Mouse (Mus musculus) left cerebral cortex, postnatal 36 days (tissue): ENCODE measurements at regions not wholly inside any gene's neighbourhood (a gene's known extent, or its start where the extent isn't known, plus 50 kb on each side); places are given as distances from the start of the nearest gene placed in this dataset.

Experiments used
- DNase-seq, 2 experiments: peaks; one replicate each; pipeline ENCODE4 v3.0.0; 2021 to 2022; ENCODE audit warnings: low spot score in 2 of 2, mixed read lengths in 1 of 2
- intact Hi-C: fragments of 180-260 bp; cut with DNase I; formaldehyde crosslinking; loops from one replicate; pipeline ENCODE4 v1.15.1; 2025

DNA sequence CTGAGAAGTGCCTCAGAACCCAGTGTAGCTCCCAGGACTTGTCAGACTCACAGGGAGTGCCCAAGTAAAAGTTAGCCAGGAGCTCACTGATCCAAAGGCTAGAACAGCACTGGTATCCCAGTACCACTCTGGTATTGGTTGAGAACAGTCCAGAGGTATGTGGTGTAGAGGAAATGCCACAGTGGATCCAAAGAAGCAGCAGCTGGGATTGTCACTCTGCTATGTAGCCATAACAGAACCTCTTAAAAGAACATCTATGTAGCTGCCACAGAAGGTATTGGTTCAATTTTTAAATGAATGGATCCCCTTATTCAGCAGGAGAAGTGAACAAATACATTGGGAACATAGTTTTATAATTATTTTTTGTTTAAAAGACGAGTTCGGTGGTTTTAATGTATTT, 86.8 kb upstream of the Tsc22d2 start:
- DNase-seq = no peak
- intact Hi-C loops = no loop called here

DNA sequence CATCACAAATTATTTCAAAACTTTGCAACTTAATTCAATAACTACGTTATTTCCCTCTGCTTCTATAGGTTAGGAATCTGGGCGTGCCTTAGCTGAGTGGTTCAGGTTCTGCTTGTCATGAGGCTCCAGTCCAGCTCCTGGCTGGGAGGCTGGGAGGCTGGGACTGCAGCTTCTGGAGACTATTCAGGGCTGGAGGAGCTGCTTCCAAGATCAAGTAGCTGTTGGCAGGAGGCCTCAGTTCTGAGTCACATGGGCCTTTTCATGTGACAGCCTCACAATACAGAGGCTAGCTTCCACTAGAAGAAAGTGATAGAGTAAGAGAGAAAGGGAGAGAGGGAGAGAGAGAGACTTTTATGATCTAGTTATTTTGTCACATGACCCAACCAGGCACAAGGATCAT, 84.3 kb upstream of the Tsc22d2 start:
- intact Hi-C loops = no loop called here
- peak; percentile 4 to 24 for DNase-seq

- intact Hi-C loops = no loop called here
- DNase-seq = no peak
Observed at GRCm38 (mm10) chr3:58333997-58334396, 80.5 kb upstream of the Tsc22d2 start.

GRCm38 (mm10) chr3:58335277-58335676, 79.2 kb upstream of the Tsc22d2 start:
- intact Hi-C loops = no loop called here
- DNase-seq = no peak

GRCm38 (mm10) chr3:58336135-58336534, 78.4 kb upstream of the Tsc22d2 start:
- intact Hi-C loops = no loop called here

DNA sequence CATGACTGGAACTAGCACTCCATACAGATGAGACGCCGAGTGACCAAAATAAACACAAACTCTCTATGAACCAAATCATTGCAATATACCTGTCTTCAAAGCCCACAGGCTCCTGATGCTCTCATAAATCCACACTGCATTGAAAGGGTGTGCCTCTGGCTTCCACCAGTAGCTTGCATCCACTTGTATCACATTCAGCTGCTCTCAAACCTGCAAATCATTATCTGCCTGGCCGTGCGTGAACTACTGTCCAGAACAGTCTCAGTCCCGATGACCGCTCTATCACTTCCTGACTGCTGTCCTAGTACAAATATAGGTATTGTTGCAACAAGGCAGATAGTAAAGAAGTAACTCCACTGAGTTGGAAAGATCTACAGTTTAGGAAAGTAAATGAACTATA, 77.9 kb upstream of the Tsc22d2 start:
- DNase-seq = no peak
- intact Hi-C loops = no loop called here

More at GRCm38 (mm10) chr3:58336135-58336534, 78.4 kb upstream of the Tsc22d2 start:
- no peak for DNase-seq

DNA sequence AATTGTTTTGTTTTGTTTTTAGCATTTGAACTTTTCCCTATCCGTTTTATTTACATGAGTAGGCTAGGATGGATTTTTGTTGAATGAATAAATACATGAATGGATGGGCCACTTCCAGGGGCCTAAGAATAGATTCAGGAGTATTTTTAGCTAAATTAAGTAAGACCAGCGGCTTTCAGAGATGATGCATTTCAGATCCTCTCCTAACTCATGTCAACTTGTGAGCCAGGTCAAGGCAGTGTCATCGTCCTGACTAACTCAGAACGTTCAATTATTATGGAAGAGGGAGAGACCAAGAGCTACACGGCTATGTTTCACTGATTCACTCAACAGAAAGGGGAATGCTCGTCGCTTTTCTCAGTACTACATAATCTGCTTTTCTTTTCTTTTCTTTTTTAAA, 75.5 kb upstream of the Tsc22d2 start:
- no peak for DNase-seq
- intact Hi-C loops = no loop called here

DNA sequence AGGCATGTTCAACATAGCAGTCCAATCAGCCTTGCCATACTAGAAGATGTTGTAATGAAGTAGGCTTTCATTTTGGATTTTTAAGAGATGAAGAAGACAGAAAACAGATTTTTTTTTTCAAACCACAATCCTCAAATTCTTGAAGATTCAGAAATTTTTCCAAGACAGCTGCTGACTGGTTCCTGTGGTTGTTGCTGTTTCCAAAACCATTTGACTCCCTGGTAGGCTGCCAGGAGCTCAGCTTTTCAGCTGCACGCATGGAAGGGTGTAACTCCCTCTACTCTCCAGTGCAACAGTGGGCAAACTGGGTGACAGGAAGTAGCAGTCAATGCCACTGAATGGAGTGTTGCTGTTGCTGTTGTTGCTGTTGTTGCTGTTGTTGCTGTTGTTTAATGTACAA, 72.4 kb upstream of the Tsc22d2 start:
- intact Hi-C loops = no loop called here
- DNase-seq = no peak

GRCm38 (mm10) chr3:58362563-58362962, 52.0 kb upstream of the Tsc22d2 start:
- intact Hi-C loops = no loop called here
- no peak for DNase-seq

- no peak for DNase-seq
- intact Hi-C loops = no loop called here
Observed at GRCm38 (mm10) chr3:58364526-58364925, 50.0 kb upstream of the Tsc22d2 start.
